Mouse (Mus musculus) lung, postnatal 0 days (tissue): Measurements from ENCODE around the gene Kcnh8. TPM values are rescaled to one million over a fixed set of nuclear protein-coding genes. Genes with fewer than 3 reads are reported as not detected.
A peak's percentile ranks its signal among the peaks of the same experiment; 100 is the strongest.

Experiments
- ATAC-seq: fragments of 200-750 bp; cut with Nextera tagmentation; 2 replicates; pipeline ENCODE4 v1.8.0; 2017; ENCODE audit warnings: moderate library complexity
- DNase-seq: peaks from one replicate; pipeline ENCODE4 v3.0.0-alpha.2; 2016; ENCODE audit warnings: low spot score
- H3K27ac ChIP-seq: fragments of 300-500 bp; sonication (generic); 2 replicates; pipeline ENCODE4 v1.5.1; 2014; ENCODE audit warnings: antibody characterized with exemption, mild to moderate bottlenecking, low read length, mixed read lengths
- H3K27me3 ChIP-seq: fragments of 300-500 bp; sonication (generic); replicated peaks from 2 replicates; pipeline ENCODE4 v1.6.1; 2014; ENCODE audit warnings: low read length, mixed read lengths; ENCODE audit not compliant: insufficient read depth
- H3K36me3 ChIP-seq: fragments of 300-500 bp; sonication (generic); 2 replicates; pipeline ENCODE4 v1.6.1; 2014; ENCODE audit warnings: low read length, mixed read lengths; ENCODE audit not compliant: insufficient read depth
- H3K4me1 ChIP-seq: fragments of 300-500 bp; sonication (generic); 2 replicates; pipeline ENCODE4 v1.6.1; 2014; ENCODE audit warnings: antibody characterized with exemption, low read depth, low read length, mixed read lengths; ENCODE audit not compliant: insufficient read depth
- H3K4me2 ChIP-seq: fragments of 300-500 bp; sonication (generic); replicated peaks from 2 replicates; pipeline ENCODE4 v1.6.1; 2014; ENCODE audit warnings: low read depth, mild to moderate bottlenecking, low read length, moderate library complexity, mixed read lengths
- H3K4me3 ChIP-seq: fragments of 300-500 bp; sonication (generic); 2 replicates; pipeline ENCODE4 v1.5.1; 2014; ENCODE audit warnings: low read depth, low read length
- H3K9ac ChIP-seq: fragments of 300-500 bp; sonication (generic); replicated peaks from 2 replicates; pipeline ENCODE4 v1.6.1; 2014; ENCODE audit warnings: low read depth, mild to moderate bottlenecking
- H3K9me3 ChIP-seq: fragments of 300-500 bp; sonication (generic); 2 replicates; pipeline ENCODE4 v1.6.1; 2016; ENCODE audit warnings: low read length, mixed read lengths
- CTCF ChIP-seq: IDR thresholded peaks from 2 replicates; pipeline ENCODE4 v1.5.1; 2016; ENCODE audit warnings: antibody characterized with exemption, mild to moderate bottlenecking
- EP300 ChIP-seq: IDR thresholded peaks from 2 replicates; pipeline ENCODE4 v1.6.1; 2016; ENCODE audit warnings: antibody characterized with exemption, mild to moderate bottlenecking, control low read depth
- WGBS: fragments of 180-500 bp; shearing (Covaris S2); extraction: QIAGEN DNeasy Blood & Tissue Kit; methylation state at CpG from one replicate; pipeline ENCODE4 v1.1.7; 2014; 5-methylcytosine and 5-hydroxymethylcytosine counted together
- polyA plus RNA-seq: library from polyadenylated mRNA; unstranded; fragments of >200 nt; fragmentation: Nextera tagmentation; extraction: Ambion mirVana; gene quantifications from 2 replicates; pipeline ENCODE4 v1.2.1, GENCODE M21; 2015

The Kcnh8 gene
- polyA plus RNA-seq, 1 experiment from 2014 or later = 0.02 TPM

GRCm38 (mm10) chr17:52788151-52788550, 185.6 kb downstream of the Kcnh8 start:
- Histone ChIP-seq H3K9me3 (no peaks in the 10 kb centered on the region), H3K4me3 (no peak overlapping the region), H3K36me3 (no peaks in the 10 kb centered on the region), H3K27ac (no peak overlapping the region), H3K4me2 (no peak overlapping the region), H3K4me1 (no peaks in the 10 kb centered on the region), H3K9ac (no peak overlapping the region), H3K27me3 (no peaks in the 10 kb centered on the region)
- TF ChIP-seq EP300 = no peak
- TF ChIP-seq CTCF = no peak
- DNase-seq (no peak), ATAC-seq (no peak)
- WGBS = 59% methylated on average over 3 of the region's 3 CpGs

DNA sequence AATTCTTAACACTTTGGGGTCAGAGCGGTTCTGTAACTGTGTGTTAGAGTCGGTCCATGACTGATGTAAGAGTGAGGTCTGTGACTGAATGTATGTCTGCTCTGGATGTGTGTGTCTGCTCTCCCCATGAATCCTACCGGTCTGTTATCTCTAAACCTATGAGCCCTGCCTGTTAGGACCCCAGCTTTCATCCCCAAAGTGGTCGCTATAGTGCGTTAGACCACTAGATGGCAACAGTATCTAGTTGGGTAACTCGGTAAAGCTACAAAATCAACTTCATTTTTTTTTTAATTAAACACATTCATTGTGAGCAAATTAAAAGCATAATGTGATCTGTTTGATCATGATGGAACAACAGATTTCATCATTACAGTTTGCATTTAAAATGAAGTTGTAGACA, 202.0 kb downstream of the Kcnh8 start:
- WGBS = 55% methylated on average over 6 of the region's 6 CpGs
- DNase-seq = no peak
- no peaks in the 10 kb centered on the region for H3K27me3 ChIP-seq
- H3K9ac ChIP-seq = no peak overlapping the region
- no peak for ATAC-seq
- H3K36me3 ChIP-seq = no peaks in the 10 kb centered on the region
- H3K27ac ChIP-seq = no peak overlapping the region
- no peak overlapping the region for H3K4me2 ChIP-seq
- H3K4me1 ChIP-seq = no peaks in the 10 kb centered on the region
- H3K9me3 ChIP-seq = no peaks in the 10 kb centered on the region
- no peak overlapping the region for H3K4me3 ChIP-seq
- no peak for TF ChIP-seq EP300
- TF ChIP-seq CTCF = no peak

DNA sequence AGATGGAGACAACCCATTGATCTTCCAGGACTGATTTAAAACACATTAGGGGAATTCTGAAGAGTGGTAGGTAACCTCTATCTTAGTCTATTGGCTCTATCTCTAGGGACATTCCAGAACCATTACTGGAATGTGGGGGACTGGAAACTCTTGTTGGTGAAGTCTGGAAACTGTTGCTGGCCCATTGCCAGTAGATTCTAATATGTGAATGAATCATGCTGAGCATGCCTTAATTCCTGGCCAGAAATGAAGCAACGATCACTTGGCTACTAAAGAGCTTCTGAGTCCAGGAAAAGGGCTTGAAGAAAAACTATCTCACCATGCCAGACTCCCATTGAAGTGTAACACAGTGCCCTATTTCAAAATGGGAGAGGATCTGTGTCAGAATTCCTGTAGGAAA, 208.3 kb downstream of the Kcnh8 start:
- H3K4me2 ChIP-seq = no peak overlapping the region
- ATAC-seq (no peak), DNase-seq (peak; percentile 6)
- H3K4me3 ChIP-seq = no peak overlapping the region
- no peaks in the 10 kb centered on the region for H3K36me3 ChIP-seq
- no peak for TF ChIP-seq EP300
- no peak for TF ChIP-seq CTCF
- H3K9me3 ChIP-seq = no peaks in the 10 kb centered on the region
- no peaks in the 10 kb centered on the region for H3K27me3 ChIP-seq
- 51% methylated on average over 1 of the region's 1 CpGs for WGBS
- no peak overlapping the region for H3K27ac ChIP-seq
- H3K4me1 ChIP-seq = no peaks in the 10 kb centered on the region
- no peak overlapping the region for H3K9ac ChIP-seq

GRCm38 (mm10) chr17:52819007-52819406, 216.5 kb downstream of the Kcnh8 start:
- Histone ChIP-seq H3K9ac (no peak overlapping the region), H3K36me3 (no peaks in the 10 kb centered on the region), H3K4me3 (no peak overlapping the region), H3K27me3 (no peaks in the 10 kb centered on the region), H3K9me3 (no peaks in the 10 kb centered on the region), H3K4me2 (no peak overlapping the region), H3K4me1 (no peaks in the 10 kb centered on the region), H3K27ac (no peak overlapping the region)
- ATAC-seq (no peak), DNase-seq (no peak)
- WGBS = 61% methylated on average over 1 of the region's 1 CpGs
- TF ChIP-seq EP300 (no peak), CTCF (no peak)

DNA sequence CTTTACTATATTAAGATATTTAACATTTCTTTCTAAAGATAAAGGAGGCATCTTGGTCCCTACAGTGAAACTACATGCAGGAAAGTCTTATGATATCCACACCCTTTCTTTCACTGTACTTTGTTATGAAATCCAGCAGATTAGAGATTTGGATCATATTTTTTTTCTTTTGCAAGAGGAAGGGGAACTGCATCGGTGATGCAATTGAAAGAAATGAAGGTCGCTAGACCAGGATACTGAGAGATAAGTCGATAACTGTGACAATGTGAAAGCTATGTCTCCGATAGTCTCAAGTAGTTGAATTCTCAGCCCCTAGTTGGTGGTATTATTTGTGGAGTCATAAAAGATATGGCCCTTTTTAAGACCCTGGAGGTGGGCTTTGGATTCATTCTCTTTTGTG, 227.2 kb downstream of the Kcnh8 start:
- H3K9ac ChIP-seq = no peak overlapping the region
- no peak overlapping the region for H3K27ac ChIP-seq
- no peak for ATAC-seq
- H3K9me3 ChIP-seq = no peaks in the 10 kb centered on the region
- TF ChIP-seq CTCF (no peak), EP300 (no peak)
- DNase-seq = no peak
- no peak overlapping the region for H3K4me2 ChIP-seq
- WGBS = 87% methylated on average over 4 of the region's 4 CpGs
- no peaks in the 10 kb centered on the region for H3K36me3 ChIP-seq
- H3K4me3 ChIP-seq = no peak overlapping the region
- no peaks in the 10 kb centered on the region for H3K27me3 ChIP-seq
- no peaks in the 10 kb centered on the region for H3K4me1 ChIP-seq

GRCm38 (mm10) chr17:52873195-52873594, 270.7 kb downstream of the Kcnh8 start:
- TF ChIP-seq CTCF = no peak
- no peak for TF ChIP-seq EP300
- Histone ChIP-seq H3K4me1 (no peaks in the 10 kb centered on the region), H3K4me3 (no peak overlapping the region), H3K9me3 (no peaks in the 10 kb centered on the region), H3K27me3 (no peaks in the 10 kb centered on the region), H3K9ac (no peak overlapping the region), H3K4me2 (no peak overlapping the region), H3K36me3 (no peaks in the 10 kb centered on the region), H3K27ac (no peak overlapping the region)
- 69% methylated on average over 3 of the region's 3 CpGs for WGBS
- ATAC-seq (no peak), DNase-seq (no peak)

DNA sequence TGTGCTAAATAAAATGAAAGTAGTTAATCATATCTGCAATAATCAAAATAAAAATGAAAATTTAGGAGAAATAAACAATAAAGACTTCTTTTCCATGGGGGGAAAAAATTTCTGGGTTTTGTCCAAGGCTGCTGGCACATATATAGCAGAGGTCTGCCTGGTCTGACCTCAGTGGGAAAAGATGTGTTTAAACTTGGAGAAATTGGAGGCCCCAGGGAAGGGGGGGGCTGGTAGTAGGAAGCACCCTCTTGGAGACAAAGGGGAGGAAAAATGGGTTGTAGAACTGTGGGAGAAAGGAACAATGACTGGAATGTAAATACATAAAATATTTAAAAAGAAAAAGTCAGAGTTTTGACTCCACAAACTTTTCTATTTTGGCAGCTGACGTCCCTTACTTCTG, 276.5 kb downstream of the Kcnh8 start:
- no peaks in the 10 kb centered on the region for H3K27me3 ChIP-seq
- no peaks in the 10 kb centered on the region for H3K36me3 ChIP-seq
- TF ChIP-seq CTCF (no peak), EP300 (no peak)
- 17% methylated on average over 1 of the region's 1 CpGs for WGBS
- no peak overlapping the region for H3K9ac ChIP-seq
- no peak overlapping the region for H3K4me3 ChIP-seq
- H3K9me3 ChIP-seq = no peaks in the 10 kb centered on the region
- H3K4me2 ChIP-seq = no peak overlapping the region
- DNase-seq (no peak), ATAC-seq (no peak)
- no peak overlapping the region for H3K27ac ChIP-seq
- no peaks in the 10 kb centered on the region for H3K4me1 ChIP-seq
